Mouse (Mus musculus) forebrain, embryonic 11.5 days (tissue): ENCODE data around the gene Popdc2. TPM values are rescaled to one million over a fixed set of nuclear protein-coding genes. Genes with fewer than 3 reads are reported as not detected.

Experiments
- ATAC-seq: fragments of 200-750 bp; cut with Nextera tagmentation; replicated peaks from 2 replicates; pipeline ENCODE4 v1.8.0; 2017; ENCODE audit warnings: moderate TSS enrichment; ENCODE audit not compliant: low FRiP score
- DNase-seq: peaks from one replicate; pipeline ENCODE4 v3.0.0-alpha.2; 2017; ENCODE audit warnings: low spot score
- H3K27ac ChIP-seq: fragments of 300-500 bp; sonication (generic); 2 replicates; pipeline ENCODE4 v1.5.1; 2014; ENCODE audit warnings: low read depth, low read length
- H3K27me3 ChIP-seq: fragments of 300-500 bp; sonication (generic); 2 replicates; pipeline ENCODE4 v1.6.1; 2014; ENCODE audit warnings: mild to moderate bottlenecking, low read length, mixed read lengths; ENCODE audit not compliant: control insufficient read depth, insufficient read depth
- H3K36me3 ChIP-seq: fragments of 300-500 bp; sonication (generic); 2 replicates; pipeline ENCODE4 v1.6.1; 2014; ENCODE audit warnings: mild to moderate bottlenecking, low read length, moderate library complexity, mixed read lengths; ENCODE audit not compliant: control insufficient read depth, insufficient read depth
- H3K4me1 ChIP-seq: fragments of 300-500 bp; sonication (generic); replicated peaks from 2 replicates; pipeline ENCODE4 v1.6.1; 2014; ENCODE audit warnings: low read length, mixed read lengths; ENCODE audit not compliant: control insufficient read depth, insufficient read depth
- H3K4me2 ChIP-seq: fragments of 300-500 bp; sonication (generic); 2 replicates; pipeline ENCODE4 v1.6.1; 2014; ENCODE audit warnings: low read depth, mild to moderate bottlenecking, low read length, moderate library complexity, mixed read lengths; ENCODE audit not compliant: severe bottlenecking
- H3K4me3 ChIP-seq: fragments of 300-500 bp; sonication (generic); 2 replicates; pipeline ENCODE4 v1.5.1; 2014; ENCODE audit warnings: low read depth, low read length
- H3K9ac ChIP-seq: fragments of 300-500 bp; sonication (generic); 2 replicates; pipeline ENCODE4 v1.6.1; 2014; ENCODE audit warnings: low read length
- H3K9me3 ChIP-seq: fragments of 300-500 bp; sonication (generic); 2 replicates; pipeline ENCODE4 v1.6.1; 2016; ENCODE audit warnings: low read length, mixed read lengths; ENCODE audit not compliant: control insufficient read depth
- WGBS: fragments of 180-500 bp; shearing (Covaris S2); extraction: QIAGEN DNeasy Blood & Tissue Kit; methylation state at CpG from one replicate; pipeline ENCODE4 v1.1.7; 2014; 5-methylcytosine and 5-hydroxymethylcytosine counted together
- polyA plus RNA-seq: library from polyadenylated mRNA; unstranded; fragments of >200 nt; fragmentation: Nextera tagmentation; extraction: Ambion mirVana; gene quantifications from 2 replicates; pipeline ENCODE4 v1.2.1, GENCODE M21; 2014

Gene Popdc2
- polyA plus RNA-seq, 1 experiment from 2014 or later, result 1.4 TPM

GRCm38 (mm10) chr16:38376841-38377249 lies 14.8 kb downstream of the Popdc2 start:
- Histone ChIP-seq H3K9ac (peak overlapping the region; percentile 51), H3K27me3 (no peaks in the 10 kb centered on the region), H3K36me3 (no peaks in the 10 kb centered on the region), H3K9me3 (no peaks in the 10 kb centered on the region), H3K4me3 (peak overlapping the region; percentile 14; the same call in 1 of the 2 replicates), H3K4me1 (0 out of 2 replicates have a peak, but pooled peaks cover 2% of the 10 kb centered on the region), H3K27ac (no peak overlapping the region), H3K4me2 (peak overlapping the region; percentile 45; the same call in 1 of the 2 replicates)
- ATAC-seq (peak; percentile 42; the same call in 1 of the 2 replicates), DNase-seq (no peak)
- WGBS, result 56% methylated on average over 8 of the region's 8 CpGs

GRCm38 (mm10) chr16:38377546-38377945 lies 15.5 kb downstream of the Popdc2 start:
- ATAC-seq, result no peak
- H3K36me3 ChIP-seq, result no peaks in the 10 kb centered on the region
- H3K4me2 ChIP-seq, result no peak overlapping the region
- H3K9ac ChIP-seq, result no peak overlapping the region
- H3K27me3 ChIP-seq, result no peaks in the 10 kb centered on the region
- H3K9me3 ChIP-seq, result no peaks in the 10 kb centered on the region
- 85% methylated on average over 6 of the region's 6 CpGs for WGBS
- no peak for DNase-seq
- H3K4me3 ChIP-seq, result no peak overlapping the region
- no peak overlapping the region for H3K27ac ChIP-seq
- 0 out of 2 replicates have a peak, but pooled peaks cover 2% of the 10 kb centered on the region for H3K4me1 ChIP-seq

- H3K27me3 ChIP-seq, result no peaks in the 10 kb centered on the region
- ATAC-seq (no peak), DNase-seq (no peak)
- no peaks in the 10 kb centered on the region for H3K36me3 ChIP-seq
- WGBS, result 79% methylated on average over 6 of the region's 6 CpGs
- H3K4me2 ChIP-seq, result no peak overlapping the region
- H3K9ac ChIP-seq, result no peak overlapping the region
- H3K4me1 ChIP-seq, result 0 out of 2 replicates have a peak, but pooled peaks cover 2% of the 10 kb centered on the region
- H3K9me3 ChIP-seq, result no peaks in the 10 kb centered on the region
- H3K4me3 ChIP-seq, result no peak overlapping the region
- H3K27ac ChIP-seq, result no peak overlapping the region
Measured at GRCm38 (mm10) chr16:38378591-38378990, 16.6 kb downstream of the Popdc2 start.

GRCm38 (mm10) chr16:38379088-38379487 lies 17.1 kb downstream of the Popdc2 start:
- ATAC-seq (no peak), DNase-seq (no peak)
- Histone ChIP-seq H3K27ac (no peak overlapping the region), H3K9me3 (no peaks in the 10 kb centered on the region), H3K4me3 (no peak overlapping the region), H3K36me3 (no peaks in the 10 kb centered on the region), H3K4me1 (0 out of 2 replicates have a peak, but pooled peaks cover 2% of the 10 kb centered on the region), H3K9ac (no peak overlapping the region), H3K4me2 (no peak overlapping the region), H3K27me3 (no peaks in the 10 kb centered on the region)
- WGBS, result 61% methylated on average over 6 of the region's 6 CpGs

GRCm38 (mm10) chr16:38379493-38379892 lies 17.5 kb downstream of the Popdc2 start:
- Histone ChIP-seq H3K4me1 (0 out of 2 replicates have a peak, but pooled peaks cover 2% of the 10 kb centered on the region), H3K27ac (no peak overlapping the region), H3K27me3 (no peaks in the 10 kb centered on the region), H3K9me3 (no peaks in the 10 kb centered on the region), H3K9ac (no peak overlapping the region), H3K36me3 (no peaks in the 10 kb centered on the region), H3K4me2 (no peak overlapping the region), H3K4me3 (no peak overlapping the region)
- no peak for ATAC-seq
- WGBS, result 71% methylated on average over 3 of the region's 3 CpGs
- no peak for DNase-seq

- H3K36me3 ChIP-seq, result no peaks in the 10 kb centered on the region
- WGBS, result 99% methylated on average over 3 of the region's 3 CpGs
- H3K9me3 ChIP-seq, result no peaks in the 10 kb centered on the region
Measured at GRCm38 (mm10) chr16:38379926-38380325, 17.9 kb downstream of the Popdc2 start.

DNA sequence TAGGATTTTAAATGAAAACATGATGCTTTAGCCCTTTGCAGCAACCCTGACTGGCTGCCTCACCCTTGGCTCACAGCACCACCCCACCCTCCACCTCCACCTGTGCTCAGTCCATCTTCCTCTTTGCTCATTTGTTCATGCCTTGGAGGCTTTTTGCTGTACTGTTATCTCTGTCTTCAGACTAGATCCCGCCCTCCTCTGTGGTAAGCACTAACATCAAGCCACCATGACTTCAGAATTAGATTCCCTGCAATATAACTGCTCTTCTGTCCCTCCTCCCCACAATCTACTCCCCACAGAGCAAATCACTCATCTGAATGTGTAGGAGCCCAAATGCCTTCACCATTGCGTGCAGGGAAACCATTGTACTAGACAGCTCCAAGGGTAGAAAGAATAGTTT lies 21.7 kb downstream of the Popdc2 start:
- ATAC-seq (no peak), DNase-seq (no peak)
- H3K4me3 ChIP-seq, result no peak overlapping the region
- no peaks in the 10 kb centered on the region for H3K4me1 ChIP-seq
- no peak overlapping the region for H3K27ac ChIP-seq
- no peak overlapping the region for H3K9ac ChIP-seq
- H3K9me3 ChIP-seq, result no peaks in the 10 kb centered on the region
- no peaks in the 10 kb centered on the region for H3K27me3 ChIP-seq
- H3K4me2 ChIP-seq, result no peak overlapping the region
- 74% methylated on average over 2 of the region's 2 CpGs for WGBS
- H3K36me3 ChIP-seq, result no peaks in the 10 kb centered on the region

More at GRCm38 (mm10) chr16:38379926-38380325, 17.9 kb downstream of the Popdc2 start:
- Histone ChIP-seq H3K27me3 (no peaks in the 10 kb centered on the region), H3K9ac (no peak overlapping the region), H3K4me3 (no peak overlapping the region), H3K4me2 (no peak overlapping the region), H3K4me1 (0 out of 2 replicates have a peak, but pooled peaks cover 2% of the 10 kb centered on the region), H3K27ac (no peak overlapping the region)
- DNase-seq (no peak), ATAC-seq (no peak)

DNA sequence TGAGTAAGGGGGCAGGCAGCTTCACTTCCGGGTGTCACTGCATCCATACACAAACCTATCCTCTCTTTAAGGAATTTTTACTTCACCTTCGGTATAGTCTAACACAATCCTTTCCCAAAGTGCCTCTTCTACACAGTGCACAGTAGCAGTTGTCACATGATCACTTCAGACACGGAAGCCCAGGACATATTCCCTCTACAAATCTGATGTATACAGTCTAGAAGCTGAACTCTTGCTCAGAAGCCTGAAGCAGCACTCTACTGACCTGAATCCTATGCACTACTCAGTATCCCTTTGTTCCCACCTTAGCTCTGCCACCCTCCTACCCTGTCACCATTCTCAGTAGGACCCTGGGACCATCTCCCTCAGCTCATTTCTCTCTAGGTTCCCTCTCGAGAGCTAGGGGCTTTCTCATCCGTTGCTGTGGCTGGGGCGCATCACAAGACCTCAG lies 23.2 kb downstream of the Popdc2 start:
- 91% methylated on average over 6 of the region's 6 CpGs for WGBS
- Histone ChIP-seq H3K4me2 (no peak overlapping the region), H3K27me3 (no peaks in the 10 kb centered on the region), H3K36me3 (no peaks in the 10 kb centered on the region), H3K9me3 (no peaks in the 10 kb centered on the region), H3K4me3 (no peak overlapping the region), H3K9ac (no peak overlapping the region), H3K4me1 (no peaks in the 10 kb centered on the region), H3K27ac (no peak overlapping the region)
- no peak for DNase-seq
- ATAC-seq, result no peak

DNA sequence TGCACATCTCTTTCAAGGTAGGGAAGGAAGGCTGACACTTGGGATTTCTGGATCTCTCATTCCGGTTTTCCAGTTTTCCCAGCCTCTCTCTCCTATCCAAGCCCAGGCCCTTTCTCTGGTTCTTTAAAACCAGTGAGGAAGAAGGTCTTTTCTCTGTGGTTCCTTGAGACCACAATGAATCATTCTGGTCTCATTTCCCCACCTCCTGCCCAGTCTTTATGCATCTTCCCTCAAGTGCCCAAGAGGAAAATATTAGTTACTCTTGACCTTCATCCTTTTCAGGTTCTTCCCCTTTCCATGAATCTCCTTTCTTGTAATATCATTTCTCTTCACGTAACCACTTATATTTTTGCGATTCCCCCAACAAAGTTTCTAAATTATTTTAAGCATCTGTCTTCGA lies 23.7 kb downstream of the Popdc2 start:
- Histone ChIP-seq H3K9ac (no peak overlapping the region), H3K27ac (no peak overlapping the region), H3K4me2 (no peak overlapping the region), H3K4me1 (no peaks in the 10 kb centered on the region), H3K36me3 (no peaks in the 10 kb centered on the region), H3K27me3 (no peaks in the 10 kb centered on the region), H3K4me3 (no peak overlapping the region), H3K9me3 (no peaks in the 10 kb centered on the region)
- ATAC-seq (no peak), DNase-seq (no peak)
- 93% methylated on average over 4 of the region's 4 CpGs for WGBS
